Mouse (Mus musculus): ENCODE measurements around the gene Dapk1. TPM values are rescaled to one million over a fixed set of nuclear protein-coding genes. Genes with fewer than 3 reads are reported as not detected.

Dapk1 gene
- total and polyA plus RNA-seq, 3 experiments, result 26.0 to 27.1 (median 26.3) TPM

- Histone ChIP-seq H3K27ac (no peak overlapping the region), H3K4me1 (ENCODE audit: control insufficient read depth, insufficient read depth, low read length) (peaks cover 7% of the 10 kb centered on the region), H3K4me3 (no peak overlapping the region), H3K36me3 (ENCODE audit: control insufficient read depth, insufficient read depth, low read length) (no peaks in the 10 kb centered on the region; the same call in 1 of the 2 replicates), H3K27me3 (ENCODE audit: control insufficient read depth, insufficient read depth, low read length) (no peaks in the 10 kb centered on the region), H3K79me2 (replicated peaks; ENCODE audit: control insufficient read depth, insufficient read depth, low read length) (no peaks in the 10 kb centered on the region), H3K9ac (ENCODE audit: low read depth, low read length) (no peak overlapping the region)
- DNase-seq, result no peak
- 48% methylated on average over 4 of the region's 4 CpGs for WGBS
- TF ChIP-seq EP300 (IDR thresholded peaks at IDR 0.05; ENCODE audit: insufficient read depth, low read depth, low read length) (no peak), POLR2A (IDR thresholded peaks at IDR 0.05; ENCODE audit: insufficient read depth, low read depth, low read length) (no peak), CTCF (IDR thresholded peaks at IDR 0.05) (no peak)
- intact Hi-C loops (cut with DNase I), result no loop called here
Observed at GRCm38 (mm10) chr13:60621411-60621965, 19.7 kb downstream of the Dapk1 start.

GRCm38 (mm10) chr13:60625581-60625980, 23.8 kb downstream of the Dapk1 start:
- peaks cover 4% of the 10 kb centered on the region for H3K4me1 ChIP-seq (ENCODE audit: control insufficient read depth, insufficient read depth, low read length)
- DNase-seq, result no peak
- H3K36me3 ChIP-seq (ENCODE audit: control insufficient read depth, insufficient read depth, low read length), result no peaks in the 10 kb centered on the region; the same call in 1 of the 2 replicates
- no peak overlapping the region for H3K4me3 ChIP-seq
- no peak overlapping the region for H3K27ac ChIP-seq
- H3K9ac ChIP-seq (ENCODE audit: low read depth, low read length), result no peak overlapping the region
- no peak for TF ChIP-seq POLR2A (IDR thresholded peaks at IDR 0.05; ENCODE audit: insufficient read depth, low read depth, low read length)
- TF ChIP-seq CTCF (IDR thresholded peaks at IDR 0.05), result no peak
- no peak for TF ChIP-seq EP300 (IDR thresholded peaks at IDR 0.05; ENCODE audit: insufficient read depth, low read depth, low read length)
- no peaks in the 10 kb centered on the region for H3K79me2 ChIP-seq (replicated peaks; ENCODE audit: control insufficient read depth, insufficient read depth, low read length)
- 63% methylated on average over 7 of the region's 7 CpGs for WGBS
- intact Hi-C loops (cut with DNase I), result loop anchor here (2.0 kb wide), 1 partner anchor 23 kb away; no protein-coding TSS in a partner anchor
- H3K27me3 ChIP-seq (ENCODE audit: control insufficient read depth, insufficient read depth, low read length), result no peaks in the 10 kb centered on the region

- intact Hi-C loops (cut with DNase I), result no loop called here
- no peaks in the 10 kb centered on the region; the same call in 1 of the 2 replicates for H3K36me3 ChIP-seq (ENCODE audit: control insufficient read depth, insufficient read depth, low read length)
- peaks cover 7% of the 10 kb centered on the region for H3K4me1 ChIP-seq (ENCODE audit: control insufficient read depth, insufficient read depth, low read length)
- no peak overlapping the region for H3K4me3 ChIP-seq
- 56% methylated on average over 15 of the region's 15 CpGs for WGBS
- H3K79me2 ChIP-seq (replicated peaks; ENCODE audit: control insufficient read depth, insufficient read depth, low read length), result no peaks in the 10 kb centered on the region
- no peaks in the 10 kb centered on the region for H3K27me3 ChIP-seq (ENCODE audit: control insufficient read depth, insufficient read depth, low read length)
- peak overlapping the region; percentile 56 for H3K27ac ChIP-seq
- DNase-seq, result no peak
- H3K9ac ChIP-seq (ENCODE audit: low read depth, low read length), result no peak overlapping the region
- TF ChIP-seq POLR2A (IDR thresholded peaks at IDR 0.05; ENCODE audit: insufficient read depth, low read depth, low read length) (0 out of 2 replicates have a peak, but pooled peaks have one; percentile 15), EP300 (IDR thresholded peaks at IDR 0.05; ENCODE audit: insufficient read depth, low read depth, low read length) (no peak)
Observed at GRCm38 (mm10) chr13:60627843-60628656, 26.3 kb downstream of the Dapk1 start.

- H3K36me3 ChIP-seq (ENCODE audit: control insufficient read depth, insufficient read depth, low read length), result no peaks in the 10 kb centered on the region; the same call in 1 of the 2 replicates
- H3K9ac ChIP-seq (ENCODE audit: low read depth, low read length), result no peak overlapping the region
- intact Hi-C loops (cut with DNase I), result no loop called here
- no peaks in the 10 kb centered on the region for H3K27me3 ChIP-seq (ENCODE audit: control insufficient read depth, insufficient read depth, low read length)
- H3K79me2 ChIP-seq (replicated peaks; ENCODE audit: control insufficient read depth, insufficient read depth, low read length), result no peaks in the 10 kb centered on the region
- DNase-seq, result no peak
- peaks cover 7% of the 10 kb centered on the region for H3K4me1 ChIP-seq (ENCODE audit: control insufficient read depth, insufficient read depth, low read length)
- no peak overlapping the region for H3K27ac ChIP-seq
- 39% methylated on average over 2 of the region's 2 CpGs for WGBS
- TF ChIP-seq EP300 (IDR thresholded peaks at IDR 0.05; ENCODE audit: insufficient read depth, low read depth, low read length), result no peak
- TF ChIP-seq CTCF (IDR thresholded peaks at IDR 0.05), result no peak
- TF ChIP-seq POLR2A (IDR thresholded peaks at IDR 0.05; ENCODE audit: insufficient read depth, low read depth, low read length), result no peak
- no peak overlapping the region for H3K4me3 ChIP-seq
Observed at GRCm38 (mm10) chr13:60628657-60628950, 26.9 kb downstream of the Dapk1 start.

GRCm38 (mm10) chr13:60629419-60629818, 27.7 kb downstream of the Dapk1 start:
- no peak overlapping the region for H3K4me3 ChIP-seq
- WGBS, result 85% methylated on average over 9 of the region's 9 CpGs
- H3K4me1 ChIP-seq (ENCODE audit: control insufficient read depth, insufficient read depth, low read length), result peaks cover 9% of the 10 kb centered on the region
- peaks cover under 1% of the 10 kb centered on the region; the same call in 1 of the 2 replicates for H3K36me3 ChIP-seq (ENCODE audit: control insufficient read depth, insufficient read depth, low read length)
- intact Hi-C loops (cut with DNase I), result no loop called here
- H3K79me2 ChIP-seq (replicated peaks; ENCODE audit: control insufficient read depth, insufficient read depth, low read length), result no peaks in the 10 kb centered on the region
- no peak for TF ChIP-seq EP300 (IDR thresholded peaks at IDR 0.05; ENCODE audit: insufficient read depth, low read depth, low read length)
- no peak for TF ChIP-seq CTCF (IDR thresholded peaks at IDR 0.05)
- no peak for TF ChIP-seq POLR2A (IDR thresholded peaks at IDR 0.05; ENCODE audit: insufficient read depth, low read depth, low read length)
- no peak overlapping the region for H3K27ac ChIP-seq
- no peak overlapping the region for H3K9ac ChIP-seq (ENCODE audit: low read depth, low read length)
- no peak for DNase-seq
- no peaks in the 10 kb centered on the region for H3K27me3 ChIP-seq (ENCODE audit: control insufficient read depth, insufficient read depth, low read length)

GRCm38 (mm10) chr13:60633945-60634344, 32.2 kb downstream of the Dapk1 start:
- 18% methylated on average over 6 of the region's 6 CpGs for WGBS
- intact Hi-C loops (cut with DNase I), result no loop called here
- Histone ChIP-seq H3K36me3 (ENCODE audit: control insufficient read depth, insufficient read depth, low read length) (peaks cover 14% of the 10 kb centered on the region), H3K9ac (ENCODE audit: low read depth, low read length) (no peak overlapping the region; the same call in 1 of the 2 replicates), H3K4me3 (no peak overlapping the region), H3K27me3 (ENCODE audit: control insufficient read depth, insufficient read depth, low read length) (no peaks in the 10 kb centered on the region), H3K27ac (peak overlapping the region; percentile 48), H3K4me1 (ENCODE audit: control insufficient read depth, insufficient read depth, low read length) (peaks cover 12% of the 10 kb centered on the region), H3K79me2 (replicated peaks; ENCODE audit: control insufficient read depth, insufficient read depth, low read length) (peaks cover 2% of the 10 kb centered on the region; the same call in 1 of the 2 replicates)
- DNase-seq, result peak in 1 of 2 experiments; percentile 33
- TF ChIP-seq EP300 (IDR thresholded peaks at IDR 0.05; ENCODE audit: insufficient read depth, low read depth, low read length) (no peak), POLR2A (IDR thresholded peaks at IDR 0.05; ENCODE audit: insufficient read depth, low read depth, low read length) (peak; percentile 40; the same call in 1 of the 2 replicates)

Data from heart, adult 2 months (tissue).